ENCODE assay signal across 8 mouse cellular contexts in genomic region chr19:5728631-5729443, GRCm38 (mm10). TPM values are rescaled to one million over a fixed set of nuclear protein-coding genes. Genes with fewer than 3 reads are reported as not detected.
DNase-seq lines count a peak whose midpoint lies in the region; ATAC-seq and TF ChIP-seq lines count a peak whose summit lies in the region.

No protein-coding gene starts in this region.

- peak overlapping the region; percentile 95 for H3K27ac ChIP-seq in embryonic facial prominence, embryonic 12.5 days
- peak overlapping the region; percentile 93 for H3K27ac ChIP-seq in heart, embryonic 15.5 days
- peak overlapping the region; percentile 91 for H3K27ac ChIP-seq in lung, postnatal 0 days (ENCODE audit: low read length)

- WGBS in embryonic facial prominence, embryonic 12.5 days: 8% methylated on average over 37 of the region's 37 CpGs
- 9% methylated on average over 37 of the region's 37 CpGs for WGBS in heart, embryonic 15.5 days
- 7% methylated on average over 37 of the region's 37 CpGs for WGBS in lung, postnatal 0 days

- H3K4me2 ChIP-seq in embryonic facial prominence, embryonic 12.5 days (replicated peaks): peak overlapping the region; percentile 97
- peak overlapping the region; percentile 84 for H3K4me2 ChIP-seq in heart, embryonic 15.5 days
- peak overlapping the region; percentile 90 for H3K4me2 ChIP-seq in lung, postnatal 0 days (replicated peaks; ENCODE audit: low read depth, low read length)

- no peak for TF ChIP-seq CTCF in lung, postnatal 0 days (IDR thresholded peaks at IDR 0.05)

- no peak for ATAC-seq in CD4-positive, CD25-positive, alpha-beta regulatory T cell, adult 4 months
- no peak for ATAC-seq in embryonic facial prominence, embryonic 12.5 days (ENCODE audit: insufficient number of reproducible peaks, insufficient read depth, low FRiP score, low TSS enrichment)
- ATAC-seq in heart, embryonic 15.5 days (replicated peaks; ENCODE audit: insufficient number of reproducible peaks, insufficient read depth, low FRiP score, low read depth): peak; percentile 11; the same call in 1 of the 2 replicates
- ATAC-seq in lung, postnatal 0 days: peak; percentile 8

- H3K4me3 ChIP-seq in embryonic facial prominence, embryonic 12.5 days: peak overlapping the region; percentile 89
- peak overlapping the region; percentile 78 for H3K4me3 ChIP-seq in heart, embryonic 15.5 days
- H3K4me3 ChIP-seq in lung, postnatal 0 days (ENCODE audit: low read depth, low read length): peak overlapping the region; percentile 92

- no peaks in the 10 kb centered on the region for H3K9me3 ChIP-seq in embryonic facial prominence, embryonic 12.5 days
- H3K9me3 ChIP-seq in heart, embryonic 15.5 days (replicated peaks): no peaks in the 10 kb centered on the region
- no peaks in the 10 kb centered on the region for H3K9me3 ChIP-seq in lung, postnatal 0 days (ENCODE audit: low read length)

- peaks cover 8% of the 10 kb centered on the region; the same call in 1 of the 2 replicates for H3K36me3 ChIP-seq in embryonic facial prominence, embryonic 12.5 days
- peaks cover 5% of the 10 kb centered on the region; the same call in 1 of the 2 replicates for H3K36me3 ChIP-seq in heart, embryonic 15.5 days
- H3K36me3 ChIP-seq in lung, postnatal 0 days (ENCODE audit: insufficient read depth, low read length): no peaks in the 10 kb centered on the region

- no peak for TF ChIP-seq EP300 in lung, postnatal 0 days (IDR thresholded peaks at IDR 0.05)

- peak overlapping the region; percentile 98 for H3K9ac ChIP-seq in embryonic facial prominence, embryonic 12.5 days
- H3K9ac ChIP-seq in heart, embryonic 15.5 days: peak overlapping the region; percentile 94
- peak overlapping the region; percentile 91 for H3K9ac ChIP-seq in lung, postnatal 0 days (replicated peaks; ENCODE audit: low read depth)

- H3K27me3 ChIP-seq in embryonic facial prominence, embryonic 12.5 days: no peaks in the 10 kb centered on the region
- no peaks in the 10 kb centered on the region for H3K27me3 ChIP-seq in heart, embryonic 15.5 days
- H3K27me3 ChIP-seq in lung, postnatal 0 days (replicated peaks; ENCODE audit: insufficient read depth, low read length): no peaks in the 10 kb centered on the region

- peaks cover 51% of the 10 kb centered on the region for H3K4me1 ChIP-seq in embryonic facial prominence, embryonic 12.5 days
- peaks cover 65% of the 10 kb centered on the region for H3K4me1 ChIP-seq in heart, embryonic 15.5 days (replicated peaks)
- H3K4me1 ChIP-seq in lung, postnatal 0 days (ENCODE audit: insufficient read depth, low read depth, low read length): peaks cover 45% of the 10 kb centered on the region

- peak; percentile 57 for DNase-seq in CD4-positive, CD25-positive, alpha-beta regulatory T cell, adult 2 months (ENCODE audit: low read depth, low spot score)
- peak; percentile 44 for DNase-seq in MN1 (ENCODE audit: low spot score)
- peak; percentile 76 to 85 for DNase-seq in kidney, postnatal 4 days
- DNase-seq in lung, postnatal 0 days (ENCODE audit: low spot score): peak; percentile 65
- peak; percentile 35 to 40 for DNase-seq in right cerebral cortex, postnatal 36 days (ENCODE audit: low spot score in 2 of 2)

RNA-seq across cellular contexts. Expression of gene Fam89b, which starts 0.6 kb away (rescaled TPM):
- polyA plus RNA-seq in CD4-positive, CD25-positive, alpha-beta regulatory T cell, adult 4 months (2017; shearing (Covaris generic)): 10 to 100 TPM; 43.5 to 55.3 TPM
- polyA plus RNA-seq in embryonic facial prominence, embryonic 12.5 days (2016; fragmentation: Nextera tagmentation; extraction: Ambion mirVana): 143 and 150 TPM in 2 replicates
- 68.1 and 82.4 TPM in 2 replicates for polyA plus RNA-seq in heart, embryonic 15.5 days (2015; fragmentation: Nextera tagmentation; extraction: Ambion mirVana)
- 120 and 126 TPM in 2 replicates for polyA plus RNA-seq in lung, postnatal 0 days (2015; fragmentation: Nextera tagmentation; extraction: Ambion mirVana)

RNA-seq across cellular contexts. Expression of gene Ehbp1l1, which starts 2.7 kb away (rescaled TPM):
- polyA plus RNA-seq in CD4-positive, CD25-positive, alpha-beta regulatory T cell, adult 4 months (2017; shearing (Covaris generic)): 10 to 100 TPM; 14.4 to 20.7 TPM
- polyA plus RNA-seq in embryonic facial prominence, embryonic 12.5 days (2016; fragmentation: Nextera tagmentation; extraction: Ambion mirVana): 14.4 TPM in 2 replicates
- polyA plus RNA-seq in heart, embryonic 15.5 days (2015; fragmentation: Nextera tagmentation; extraction: Ambion mirVana): 82.6 and 84.3 TPM in 2 replicates
- 19.3 and 21.6 TPM in 2 replicates for polyA plus RNA-seq in lung, postnatal 0 days (2015; fragmentation: Nextera tagmentation; extraction: Ambion mirVana)

RNA-seq across cellular contexts. Expression of gene Ltbp3, which starts 11.9 kb away (rescaled TPM):
- not detected for polyA plus RNA-seq in CD4-positive, CD25-positive, alpha-beta regulatory T cell, adult 4 months (2017; shearing (Covaris generic))
- 25.3 and 27.0 TPM in 2 replicates for polyA plus RNA-seq in embryonic facial prominence, embryonic 12.5 days (2016; fragmentation: Nextera tagmentation; extraction: Ambion mirVana)
- polyA plus RNA-seq in heart, embryonic 15.5 days (2015; fragmentation: Nextera tagmentation; extraction: Ambion mirVana): 26.6 and 43.3 TPM in 2 replicates
- polyA plus RNA-seq in lung, postnatal 0 days (2015; fragmentation: Nextera tagmentation; extraction: Ambion mirVana): 51.9 and 59.6 TPM in 2 replicates

RNA-seq across cellular contexts. Expression of gene Kcnk7, which starts 24.7 kb away (rescaled TPM):
- 1 to 10 TPM; 1.9 to 2.4 TPM for polyA plus RNA-seq in CD4-positive, CD25-positive, alpha-beta regulatory T cell, adult 4 months (2017; shearing (Covaris generic))
- 0.24 TPM in 1 of 2 replicates, not detected in the other for polyA plus RNA-seq in embryonic facial prominence, embryonic 12.5 days (2016; fragmentation: Nextera tagmentation; extraction: Ambion mirVana)
- polyA plus RNA-seq in heart, embryonic 15.5 days (2015; fragmentation: Nextera tagmentation; extraction: Ambion mirVana): 0.40 TPM in 1 of 2 replicates, not detected in the other
- polyA plus RNA-seq in lung, postnatal 0 days (2015; fragmentation: Nextera tagmentation; extraction: Ambion mirVana): 0.87 and 1.3 TPM in 2 replicates

RNA-seq across cellular contexts. Expression of gene Pcnx3, which starts 40.1 kb away (rescaled TPM):
- polyA plus RNA-seq in CD4-positive, CD25-positive, alpha-beta regulatory T cell, adult 4 months (2017; shearing (Covaris generic)): 10 to 100 TPM; 21.6 to 23.9 TPM
- 33.1 and 37.9 TPM in 2 replicates for polyA plus RNA-seq in embryonic facial prominence, embryonic 12.5 days (2016; fragmentation: Nextera tagmentation; extraction: Ambion mirVana)
- 8.9 and 14.2 TPM in 2 replicates for polyA plus RNA-seq in heart, embryonic 15.5 days (2015; fragmentation: Nextera tagmentation; extraction: Ambion mirVana)
- 11.3 and 12.9 TPM in 2 replicates for polyA plus RNA-seq in lung, postnatal 0 days (2015; fragmentation: Nextera tagmentation; extraction: Ambion mirVana)

Comparison
In these comparisons a context has a peak if more than half of its experiments do, and no peak if none do; other contexts are left out.
1. ATAC-seq: peak in heart, embryonic 15.5 days (single experiment) and lung, postnatal 0 days (single experiment); none in CD4-positive, CD25-positive, alpha-beta regulatory T cell, adult 4 months (single experiment) and embryonic facial prominence, embryonic 12.5 days (single experiment).
2. RNA of gene Ltbp3, which starts 11.9 kb away (polyA plus RNA-seq): 51.9 to 59.6 TPM in lung, postnatal 0 days, 26.6 to 43.3 TPM in heart, embryonic 15.5 days and 25.3 to 27.0 TPM in embryonic facial prominence, embryonic 12.5 days; not detected in CD4-positive, CD25-positive, alpha-beta regulatory T cell, adult 4 months; every median in the first group is over 10 times any median in the second.
3. Peak in every context shown above with its lines, with median percentiles within 50 percentile points of each other: DNase-seq, H3K27ac ChIP-seq, H3K4me2 ChIP-seq, H3K4me3 ChIP-seq and H3K9ac ChIP-seq.